Mouse (Mus musculus) layer of hippocampus, postnatal 10 days (tissue): ENCODE measurements at regions not wholly inside any gene's neighbourhood (a gene's known extent, or its start where the extent isn't known, plus 50 kb on each side); places are given as distances from the start of the nearest gene placed in this dataset.

Experiments
- DNase-seq, 2 experiments: peaks; one replicate each; pipeline ENCODE4 v3.0.0; 2021; ENCODE audit warnings: low spot score in 2 of 2

DNA sequence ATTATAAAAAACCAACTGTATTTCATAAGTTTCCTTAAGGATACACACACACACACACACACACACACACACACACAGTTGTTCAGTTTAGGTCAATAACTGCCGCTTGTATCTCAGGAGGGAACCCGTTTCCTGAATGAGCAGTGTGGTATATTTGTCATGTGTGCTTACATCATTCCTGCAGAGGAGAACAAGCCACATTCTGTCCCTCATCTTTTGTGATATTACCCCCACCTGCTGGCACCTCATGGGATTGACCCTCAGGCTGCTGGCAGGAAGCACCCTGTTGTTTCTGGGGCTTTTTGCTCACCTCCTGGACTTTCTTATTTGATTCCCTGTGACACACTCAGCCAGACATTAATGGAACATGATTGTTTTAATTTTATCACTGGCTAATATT is 66.4 kb upstream of the Htr1a start:
- DNase-seq, result peak; percentile 78 to 80

DNA sequence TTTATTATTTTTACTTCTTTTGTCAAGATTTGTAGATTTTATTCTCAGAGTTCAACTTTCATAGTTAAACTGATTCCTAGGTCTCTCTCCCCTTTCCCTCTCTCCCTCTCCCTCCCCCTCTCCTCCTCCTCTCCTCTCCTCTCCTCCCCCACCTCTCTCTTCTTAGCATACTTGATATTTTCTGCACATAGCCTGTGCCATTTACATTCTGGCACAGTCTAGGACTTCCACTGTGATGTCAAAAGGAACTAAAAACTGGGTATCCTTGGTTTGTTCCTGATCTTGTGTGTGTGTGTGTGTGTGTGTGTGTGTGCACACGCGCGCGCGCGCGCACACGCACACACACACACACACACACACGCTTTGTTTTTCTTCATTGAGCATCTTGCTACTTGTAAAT is 64.9 kb upstream of the Htr1a start:
- no peak for DNase-seq

DNA sequence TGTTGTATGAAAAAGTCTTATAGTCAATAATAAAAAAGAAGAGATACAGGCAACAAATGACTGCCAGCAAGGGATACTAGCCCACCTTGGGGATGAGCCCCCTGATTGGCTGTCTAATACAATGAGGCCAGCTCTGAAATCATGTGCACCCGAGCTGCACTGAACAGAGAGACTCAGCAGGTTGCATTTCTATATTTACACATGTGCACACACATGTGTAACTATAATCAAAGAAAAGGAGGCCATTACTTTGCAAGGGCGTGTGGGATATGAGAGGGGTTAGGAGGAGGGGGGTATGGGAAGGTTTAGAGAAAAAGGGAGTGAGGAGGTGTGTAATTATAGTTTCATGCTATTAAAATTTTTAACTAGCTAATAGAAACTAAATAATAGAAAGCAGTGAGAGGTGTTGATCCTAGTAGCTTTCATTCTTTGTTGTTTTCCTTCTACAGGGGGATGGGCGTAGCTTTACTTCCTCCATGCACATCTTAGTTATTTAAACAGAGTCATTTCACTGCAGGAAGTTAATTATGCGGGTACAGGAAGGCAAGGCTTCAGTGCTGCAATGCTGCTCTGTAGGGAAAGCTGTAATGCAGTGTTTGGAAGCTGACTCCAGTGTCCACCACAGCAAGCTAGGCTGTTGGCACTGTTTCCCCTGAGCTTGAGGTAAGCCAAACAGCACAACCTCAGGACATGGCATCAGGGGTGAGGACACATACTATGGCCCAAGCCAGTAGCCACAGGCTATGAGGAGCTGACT is 56.2 kb upstream of the Htr1a start:
- DNase-seq, result no peak
